ENCODE assay signal across 22 mouse cellular contexts in the genomic region with DNA sequence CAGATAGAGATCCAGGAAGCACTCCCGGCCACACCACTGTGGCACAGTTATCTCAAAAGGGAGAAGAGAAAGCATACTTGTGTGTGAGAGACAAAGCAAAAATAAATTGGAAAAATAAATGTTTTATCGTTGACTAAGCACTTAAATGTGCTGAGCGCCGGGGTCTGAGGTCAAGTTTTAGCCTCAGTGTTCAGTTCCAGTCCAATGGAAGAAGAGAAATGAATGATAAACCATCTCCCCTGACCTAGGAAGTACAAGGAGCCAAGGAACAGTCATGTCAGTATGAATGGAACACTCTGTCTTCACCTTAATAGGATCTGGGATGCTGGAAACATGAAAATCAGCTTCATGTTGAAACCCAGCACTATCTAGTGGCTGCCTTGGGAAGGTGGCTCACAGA.
"Had no signal": no experiment of that assay in that cellular context is flagged by ENCODE, and none has a peak within 500 bp of the region (broad histone marks: within the 10 kb centered on the region; RNA-seq: fewer than 3 reads in every experiment).

No protein-coding gene starts in this region.

- H3K4me2 ChIP-seq: heart, embryonic 12.5 days; hindbrain, embryonic 12.5 days; hindbrain, embryonic 14.5 days; intestine, embryonic 15.5 days; limb, embryonic 13.5 days; limb, embryonic 15.5 days; liver, embryonic 12.5 days had no signal

- H3K36me3 ChIP-seq: heart, embryonic 10.5 days; heart, embryonic 12.5 days; hindbrain, embryonic 10.5 days; hindbrain, embryonic 12.5 days; intestine, embryonic 15.5 days; limb, embryonic 13.5 days; limb, embryonic 15.5 days; liver, embryonic 12.5 days had no signal

- H3K9ac ChIP-seq: heart, embryonic 12.5 days; hindbrain, embryonic 12.5 days; hindbrain, embryonic 14.5 days; intestine, embryonic 15.5 days; limb, embryonic 13.5 days; limb, embryonic 15.5 days; liver, embryonic 12.5 days; liver, embryonic 14.5 days had no signal

- ATAC-seq: hindbrain, embryonic 16.5 days; inflammation-experienced regulatory T-cells, adult 6 months; intestine, embryonic 15.5 days; intestine, postnatal 0 days; liver, embryonic 12.5 days had no signal

- H3K4me1 ChIP-seq: hindbrain, embryonic 12.5 days; limb, embryonic 15.5 days had no signal

- H3K27ac ChIP-seq: hindbrain, embryonic 10.5 days; hindbrain, embryonic 12.5 days; hindbrain, embryonic 14.5 days; intestine, embryonic 15.5 days; layer of hippocampus, adult 2 months; limb, embryonic 13.5 days; limb, embryonic 15.5 days; liver, embryonic 12.5 days; liver, embryonic 14.5 days had no signal

- H3K27me3 ChIP-seq: heart, embryonic 12.5 days; hindbrain, embryonic 12.5 days; intestine, embryonic 15.5 days; limb, embryonic 13.5 days; limb, embryonic 15.5 days; liver, embryonic 12.5 days had no signal

- DNase-seq: gastrocnemius, postnatal 10 days; heart, adult 18-20 months; heart, postnatal 10 days; heart, postnatal 4 days; kidney, adult 18-20 months; kidney, postnatal 14 days; kidney, postnatal 4 days; left cerebral cortex, postnatal 4 days had no signal

- H3K9me3 ChIP-seq: heart, embryonic 10.5 days; heart, embryonic 12.5 days; hindbrain, embryonic 10.5 days; hindbrain, embryonic 12.5 days; intestine, embryonic 15.5 days; limb, embryonic 13.5 days; limb, embryonic 15.5 days; liver, embryonic 12.5 days had no signal

- H3K4me3 ChIP-seq: heart, embryonic 10.5 days; heart, embryonic 12.5 days; hindbrain, embryonic 10.5 days; hindbrain, embryonic 12.5 days; intestine, embryonic 15.5 days; layer of hippocampus, adult 2 months; limb, embryonic 13.5 days; limb, embryonic 15.5 days; liver, embryonic 12.5 days had no signal
